Mouse (Mus musculus): ENCODE results near the gene Khdc1b.
"Not testable (repeated sequence)": the region's sequence is repeated elsewhere in the genome, so short reads cannot be mapped to it uniquely, and the experiment has no call there.

Khdc1b gene

GRCm38 (mm10) chr1:21383256-21383655 is at the start of gene Khdc1b:
TSS of gene Khdc1b (plus strand) at chr1:21383556.
- in situ Hi-C loops (cut with MboI, MseI) = loop anchor here in 1 of 2 experiments (10.0 to 25.0 kb wide), 2 partner anchors 1652 to 1771 kb away; no protein-coding TSS in a partner anchor

- in situ Hi-C loops (cut with MboI, MseI) = loop anchor here in 1 of 2 experiments (5.0 kb wide), 1 partner anchor 119 kb away; the partner anchor contains the start of gene Tmem14a
Observed at GRCm38 (mm10) chr1:21335836-21336235, 47.5 kb upstream of the Khdc1b start.

- in situ Hi-C loops (cut with MboI, MseI) = loop anchor here (5.0 to 10.0 kb wide), 3 partner anchors 63 to 606 kb away; partner anchors contain the start of gene Il17a (in 1 of the 2)
Observed at GRCm38 (mm10) chr1:21340745-21341144, 42.6 kb upstream of the Khdc1b start.

GRCm38 (mm10) chr1:21344253-21344652 is 39.1 kb upstream of the Khdc1b start:
- in situ Hi-C loops (cut with MboI, MseI) = loop anchor here (5.0 to 10.0 kb wide), 3 partner anchors 67 to 609 kb away; partner anchors contain the start of gene Il17a (in 1 of the 2)

- in situ Hi-C loops (cut with MboI, MseI) = loop anchor here (5.0 to 10.0 kb wide), 4 partner anchors 67 to 933 kb away; partner anchors contain the start of gene Il17a (in 1 of the 2)
Observed at GRCm38 (mm10) chr1:21344752-21345151, 38.6 kb upstream of the Khdc1b start.

- in situ Hi-C loops (cut with MboI, MseI) = loop anchor here in 1 of 2 experiments (5.0 to 10.0 kb wide), 3 partner anchors 75 to 928 kb away; partner anchors contain the start of gene Il17a
Observed at GRCm38 (mm10) chr1:21349341-21349740, 34.0 kb upstream of the Khdc1b start, which contains the start of gene Khdc1a. TSS of gene Khdc1a (plus strand) at chr1:21349641.

GRCm38 (mm10) chr1:21368031-21368430 is 15.3 kb upstream of the Khdc1b start, which contains the start of gene Khdc1c:
TSS of gene Khdc1c (plus strand) at chr1:21368331.
- in situ Hi-C loops (cut with MboI, MseI) = not testable (repeated sequence)

- in situ Hi-C loops (cut with MboI, MseI) = loop anchor here in 1 of 2 experiments (25.0 kb wide), 1 partner anchor 1779 kb away; no protein-coding TSS in a partner anchor
Observed at GRCm38 (mm10) chr1:21391138-21391671, 7.8 kb downstream of the Khdc1b start.

GRCm38 (mm10) chr1:21402804-21403203 is 19.4 kb downstream of the Khdc1b start:
- in situ Hi-C loops (cut with MboI, MseI) = loop anchor here in 1 of 2 experiments (10.0 kb wide), 2 partner anchors 862 to 1432 kb away; no protein-coding TSS in a partner anchor

- in situ Hi-C loops (cut with MboI, MseI) = loop anchor here in 1 of 2 experiments (10.0 kb wide), 2 partner anchors 858 to 1428 kb away; no protein-coding TSS in a partner anchor
Observed at GRCm38 (mm10) chr1:21407266-21407665, 23.9 kb downstream of the Khdc1b start.

- in situ Hi-C loops (cut with MboI, MseI) = loop anchor here in 1 of 2 experiments (5.0 kb wide), 1 partner anchor 866 kb away; no protein-coding TSS in a partner anchor
Observed at GRCm38 (mm10) chr1:21411331-21412196, 28.2 kb downstream of the Khdc1b start.

GRCm38 (mm10) chr1:21412197-21412555 is 28.8 kb downstream of the Khdc1b start:
- in situ Hi-C loops (cut with MboI, MseI) = loop anchor here in 1 of 2 experiments (5.0 kb wide), 1 partner anchor 865 kb away; no protein-coding TSS in a partner anchor

GRCm38 (mm10) chr1:21419370-21419769 is 36.0 kb downstream of the Khdc1b start:
- in situ Hi-C loops (cut with MboI, MseI) = loop anchor here in 1 of 2 experiments (5.0 kb wide), 1 partner anchor 548 kb away; no protein-coding TSS in a partner anchor

GRCm38 (mm10) chr1:21425654-21426053 is 42.3 kb downstream of the Khdc1b start:
- in situ Hi-C loops (cut with MboI, MseI) = no loop called here

- in situ Hi-C loops (cut with MboI, MseI) = no loop called here
Observed at GRCm38 (mm10) chr1:21428079-21428478, 44.7 kb downstream of the Khdc1b start.

- in situ Hi-C loops (cut with MboI, MseI) = no loop called here
Observed at GRCm38 (mm10) chr1:21431666-21432065, 48.3 kb downstream of the Khdc1b start.

GRCm38 (mm10) chr1:21434853-21435252 is 51.5 kb downstream of the Khdc1b start:
- in situ Hi-C loops (cut with MboI, MseI) = no loop called here
